Mouse (Mus musculus) layer of hippocampus, postnatal 25 days (tissue): ENCODE measurements around the gene Tmem184b. TPM values are rescaled to one million over a fixed set of nuclear protein-coding genes. Genes with fewer than 3 reads are reported as not detected.

Experiments
- DNase-seq, 2 experiments: peaks; one replicate each; pipeline ENCODE4 v3.0.0; 2022; ENCODE audit warnings: mixed read lengths in 2 of 2, low spot score in 1 of 2; ENCODE audit errors: extremely low spot score in 1 of 2
- total RNA-seq, 2 experiments: library from RNA; stranded (reverse); gene quantifications; 2 replicates each; pipeline ENCODE4 v1.2.3; 2021

The Tmem184b gene
- total RNA-seq, 2 experiments from 2014 or later, result 54.2 to 55.4 TPM

GRCm38 (mm10) chr15:79369452-79370280, 33.7 kb downstream of the Tmem184b start:
- DNase-seq, result no peak

GRCm38 (mm10) chr15:79368861-79369440, 34.4 kb downstream of the Tmem184b start:
- no peak for DNase-seq

DNA sequence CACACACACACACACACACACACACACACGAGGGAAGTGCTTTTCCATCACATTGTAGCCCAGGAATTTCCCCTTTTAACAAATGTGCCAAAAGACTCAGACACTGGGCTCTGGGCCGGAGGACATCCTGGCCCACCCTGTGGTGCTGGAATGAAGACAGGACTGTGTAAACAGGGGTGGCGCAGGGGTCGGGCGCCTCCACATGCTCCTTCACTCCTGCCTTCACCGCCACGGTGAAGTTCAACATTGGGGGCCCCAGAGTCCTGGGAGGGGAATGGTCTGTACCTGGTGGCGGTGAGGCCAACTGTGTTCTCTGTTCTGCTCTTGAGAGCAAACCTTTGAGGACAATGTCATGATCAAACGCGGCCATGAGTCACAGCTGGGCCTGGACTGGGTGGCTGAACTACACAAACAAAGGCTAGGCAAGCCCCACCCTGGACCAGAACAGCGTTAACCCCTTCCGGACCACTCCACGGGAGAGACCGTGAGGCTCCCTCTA, 35.0 kb downstream of the Tmem184b start:
- no peak for DNase-seq

GRCm38 (mm10) chr15:79366402-79366801, 37.0 kb downstream of the Tmem184b start:
- no peak for DNase-seq

DNA sequence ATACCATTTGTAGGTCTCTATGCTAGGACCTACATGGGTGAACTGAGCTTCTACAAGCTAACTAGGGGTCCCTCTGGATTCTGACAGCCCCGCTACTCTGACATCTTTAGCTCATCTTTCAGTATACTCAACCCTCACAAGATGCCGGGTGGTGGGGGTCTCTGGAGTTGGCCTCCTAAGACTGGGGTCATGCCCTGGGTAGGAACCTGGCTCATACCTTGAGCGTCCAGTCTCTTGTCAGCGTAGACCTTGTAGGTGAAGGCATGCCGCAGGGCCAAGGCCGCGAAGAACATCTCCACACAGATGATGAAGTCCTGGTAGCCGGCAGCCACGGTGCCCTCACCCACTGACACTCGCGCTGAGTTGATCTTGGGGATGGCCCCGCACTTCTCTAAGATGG, 38.3 kb downstream of the Tmem184b start:
- no peak for DNase-seq

DNA sequence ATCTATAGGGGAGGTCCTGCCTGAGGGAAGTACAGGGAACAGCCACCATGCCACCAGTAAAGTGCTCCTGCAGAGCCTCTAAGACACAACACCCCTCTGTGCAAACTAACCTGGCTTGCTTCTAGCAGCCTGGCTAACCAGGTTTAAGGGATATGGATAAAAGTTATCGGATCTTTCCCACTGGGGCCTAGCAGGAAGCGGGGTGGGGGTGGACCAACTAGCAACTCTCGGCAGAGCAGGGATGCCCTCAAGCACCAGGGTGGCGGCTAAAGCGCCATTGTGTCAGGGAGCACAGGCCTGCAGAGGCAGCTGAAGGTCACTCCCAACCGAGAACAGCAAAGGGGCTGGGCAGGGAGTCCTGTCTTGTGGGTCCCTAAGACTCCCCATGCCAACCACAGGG, 39.2 kb downstream of the Tmem184b start:
- no peak for DNase-seq

DNA sequence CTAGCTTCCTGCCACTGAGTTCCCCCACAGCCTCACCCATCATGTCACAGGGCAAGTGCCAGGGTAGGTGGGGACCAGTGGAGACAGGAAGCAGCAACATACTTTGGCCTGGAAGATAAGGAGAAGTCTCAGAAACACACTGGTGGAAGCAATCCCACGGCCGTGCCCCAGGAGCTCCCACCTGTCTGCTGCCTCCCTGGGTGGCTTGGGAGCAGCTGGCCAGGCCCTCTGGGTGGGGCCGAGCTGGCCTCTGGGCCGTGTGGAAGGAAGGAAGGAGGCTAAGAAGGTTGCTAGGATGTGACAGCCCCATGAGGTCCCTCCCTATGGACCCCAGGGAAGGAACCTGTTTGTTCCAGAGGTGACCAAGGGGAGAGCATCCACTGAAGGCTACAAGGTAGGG, 42.3 kb downstream of the Tmem184b start:
- DNase-seq, result no peak

- no peak for DNase-seq
These were observed 43.0 kb downstream of the Tmem184b start for GRCm38 (mm10) chr15:79360371-79360770.

DNA sequence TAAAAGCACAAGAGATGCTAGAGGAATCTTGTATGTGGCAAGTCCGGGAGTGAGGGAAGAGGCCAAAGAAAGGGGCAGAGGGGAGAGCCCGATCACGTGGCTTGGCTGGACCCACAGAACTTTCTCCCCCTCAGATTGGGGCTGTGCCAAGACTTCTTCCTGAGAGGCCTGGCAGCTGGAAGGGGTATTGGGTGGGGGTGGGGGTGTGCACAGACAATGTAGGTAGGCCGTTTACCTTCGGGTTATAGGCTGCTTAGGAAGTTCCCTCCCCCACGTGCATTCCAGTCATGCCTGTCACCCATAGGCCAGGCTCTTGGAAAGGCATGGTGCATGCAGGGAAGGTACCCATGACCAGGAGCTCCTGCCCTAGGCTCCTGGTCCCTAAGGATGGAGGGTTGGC, 43.4 kb downstream of the Tmem184b start:
- no peak for DNase-seq

DNA sequence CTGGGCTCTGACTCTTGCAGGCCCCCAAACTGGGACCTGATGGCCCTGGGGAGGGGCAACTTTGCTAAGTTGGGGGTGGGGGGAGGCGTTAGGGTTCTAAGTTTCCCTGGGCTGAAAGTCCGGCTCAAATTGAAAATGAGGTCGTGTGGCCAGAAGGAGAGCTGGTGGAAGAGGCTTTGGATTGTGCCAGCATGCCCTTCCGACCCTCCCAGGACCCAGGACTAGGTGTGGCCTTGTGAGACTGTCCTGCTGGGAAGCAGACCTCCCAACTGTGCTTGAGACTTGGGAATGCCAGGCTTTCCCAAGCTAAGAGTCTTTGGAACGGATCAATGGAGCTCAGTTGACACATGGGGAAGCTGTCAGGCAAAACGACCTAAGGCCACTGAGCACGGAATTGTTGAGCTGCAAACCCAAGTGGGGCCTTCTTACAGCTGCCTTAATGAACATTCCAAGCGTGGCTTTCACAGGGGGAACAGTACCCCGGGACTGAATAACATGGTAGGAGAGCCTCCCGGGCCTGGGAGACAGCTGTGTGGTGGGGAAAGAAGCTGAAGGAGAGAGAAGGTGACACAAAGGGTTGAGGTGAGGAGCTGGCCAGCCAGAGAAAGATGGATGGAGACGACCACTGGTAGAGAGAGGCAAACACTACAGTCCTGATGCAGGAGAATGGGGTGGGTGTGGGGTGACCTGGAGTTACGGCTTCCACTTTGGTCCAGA, 45.2 kb downstream of the Tmem184b start:
- no peak for DNase-seq

DNA sequence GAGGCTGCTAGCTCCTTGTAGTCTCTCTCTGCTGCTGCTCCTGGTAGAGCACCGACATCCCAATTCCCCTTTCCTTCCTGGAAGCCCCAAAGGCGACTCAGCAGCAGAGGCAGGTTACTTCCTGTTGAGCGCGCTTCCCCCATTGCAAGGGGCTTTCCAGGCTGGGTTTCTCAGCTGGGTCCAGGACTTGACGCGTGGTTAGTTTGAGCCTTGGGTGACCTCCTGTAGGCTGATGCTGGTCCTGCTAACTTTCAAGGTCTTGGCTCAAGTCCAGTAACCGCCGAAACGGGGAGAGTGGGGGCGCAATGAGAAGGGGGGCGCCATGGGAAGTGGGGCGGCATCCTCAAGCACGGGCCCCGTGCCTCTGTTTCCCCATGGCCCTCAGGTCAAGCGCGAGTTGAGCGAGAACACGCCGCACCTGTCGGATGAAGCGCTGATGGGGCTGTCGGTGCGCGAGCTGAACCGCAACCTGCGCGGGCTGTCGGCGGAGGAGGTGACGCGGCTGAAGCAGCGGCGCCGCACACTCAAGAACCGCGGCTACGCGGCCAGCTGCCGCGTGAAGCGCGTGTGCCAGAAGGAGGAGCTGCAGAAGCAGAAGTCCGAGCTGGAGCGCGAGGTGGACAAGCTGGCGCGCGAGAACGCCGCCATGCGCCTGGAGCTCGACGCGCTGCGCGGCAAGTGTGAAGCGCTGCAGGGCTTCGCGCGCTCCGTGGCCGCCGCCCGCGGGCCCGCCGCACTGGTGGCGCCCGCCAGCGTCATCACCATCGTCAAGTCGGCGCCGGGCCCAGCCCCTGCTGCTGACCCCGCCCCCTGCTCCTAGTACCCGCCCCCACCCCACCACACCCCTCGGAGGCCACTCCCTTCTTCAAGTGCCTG, 46.1 kb downstream of the Tmem184b start:
- peak; percentile 28 to 41 for DNase-seq

- no peak for DNase-seq
These were observed 46.9 kb downstream of the Tmem184b start for GRCm38 (mm10) chr15:79356481-79356880.

- no peak for DNase-seq
These were observed 48.8 kb downstream of the Tmem184b start for GRCm38 (mm10) chr15:79354619-79355018.

DNA sequence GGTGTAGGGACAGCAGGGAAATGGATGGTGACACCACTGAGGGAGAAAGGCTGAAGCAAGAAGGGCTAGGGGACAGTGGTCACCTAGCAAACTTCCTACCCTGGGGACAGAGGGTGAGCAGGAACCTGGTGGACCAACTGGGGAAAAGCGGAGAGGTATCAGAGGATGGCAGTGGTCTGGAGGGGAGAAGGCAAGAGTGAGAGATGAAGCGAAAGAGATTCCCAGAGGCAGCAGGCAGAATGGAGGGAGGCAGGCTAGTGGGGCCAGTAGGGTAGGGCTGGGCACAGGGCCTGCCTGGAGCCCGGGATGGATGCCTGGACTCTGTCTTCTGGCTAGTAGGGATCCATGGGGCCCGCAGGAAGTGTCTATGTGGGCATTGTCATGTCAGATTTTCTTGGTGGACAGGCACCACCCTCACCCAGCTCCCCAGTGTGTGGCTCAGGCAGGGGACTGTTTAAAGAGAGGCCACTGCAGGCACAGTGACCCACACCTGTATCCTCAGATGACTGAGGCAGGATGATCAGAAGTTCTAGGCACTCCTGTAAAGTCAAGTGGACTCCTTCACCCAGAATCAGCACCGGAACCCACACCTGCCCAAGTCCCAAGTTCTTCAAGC, 49.6 kb downstream of the Tmem184b start:
- DNase-seq, result no peak

DNA sequence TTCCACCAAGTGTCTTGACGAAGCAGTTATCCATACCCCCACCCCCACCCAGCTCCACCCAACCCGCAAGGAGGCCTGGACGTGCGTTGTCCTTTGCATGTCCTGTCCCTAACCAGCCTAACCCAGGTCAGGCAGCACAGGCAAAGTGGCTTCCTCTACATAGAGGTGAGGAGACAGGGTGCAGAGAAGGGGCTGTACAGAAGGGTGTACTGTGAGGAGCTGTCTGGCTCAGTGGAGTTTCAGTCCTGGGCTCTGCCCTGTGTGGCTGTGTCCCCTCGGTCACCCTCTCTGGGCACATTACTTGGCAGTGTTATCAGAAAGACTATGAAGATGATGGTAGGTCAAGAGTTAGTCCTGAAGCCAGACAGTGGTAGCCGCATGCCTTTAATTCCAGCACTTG, 50.9 kb downstream of the Tmem184b start:
- DNase-seq, result no peak

- no peak for DNase-seq
These were observed 52.0 kb downstream of the Tmem184b start for GRCm38 (mm10) chr15:79351331-79351767.

GRCm38 (mm10) chr15:79350866-79351265, 52.5 kb downstream of the Tmem184b start:
- no peak for DNase-seq

- DNase-seq, result no peak
These were observed 54.7 kb downstream of the Tmem184b start for GRCm38 (mm10) chr15:79348651-79349050.

DNA sequence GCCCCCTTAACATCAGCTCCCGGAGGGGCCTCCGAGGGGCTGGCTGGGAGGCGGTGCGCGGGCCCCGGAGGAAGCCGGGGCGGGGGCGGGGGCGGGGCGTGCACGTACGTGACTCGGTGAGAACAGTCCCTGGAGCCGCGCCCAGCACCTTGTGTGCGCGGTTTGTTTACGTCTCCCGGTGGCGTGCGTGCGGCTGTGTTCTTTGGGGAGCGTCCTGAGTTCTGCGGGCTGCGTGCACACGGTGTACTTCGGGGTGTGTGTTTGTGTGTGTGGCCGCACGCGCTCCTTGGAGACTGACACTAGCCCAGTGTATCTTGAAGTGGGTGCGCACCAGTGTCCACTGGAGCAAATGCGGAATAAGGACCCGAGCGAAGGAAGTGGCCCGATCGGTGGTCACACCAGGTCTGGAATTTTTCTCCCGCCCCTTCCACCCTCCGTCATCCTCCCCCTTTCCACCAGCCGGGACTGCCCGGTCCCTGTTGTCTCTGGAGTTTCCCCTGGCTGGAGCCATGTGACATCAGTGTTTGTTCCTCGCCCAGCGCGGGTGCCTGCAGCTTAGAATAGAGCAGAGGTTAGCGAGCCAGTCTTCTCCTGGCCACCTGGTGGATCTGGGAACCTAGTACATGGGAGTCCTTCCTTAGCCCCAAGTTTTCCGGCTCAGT, 55.4 kb downstream of the Tmem184b start:
- peak in 1 of 2 experiments; percentile 18 for DNase-seq
